Mouse (Mus musculus) thymus, adult 2 months (tissue): ENCODE measurements around the gene Fam83c. TPM values are rescaled to one million over a fixed set of nuclear protein-coding genes. Genes with fewer than 3 reads are reported as not detected.

Source experiments
- DNase-seq: peaks from one replicate; pipeline ENCODE4 v3.0.0; 2021
- H3K27ac ChIP-seq: fragments of 200-500 bp; 2 replicates; pipeline ENCODE4 v1.5.1; 2012; ENCODE audit warnings: low read length, control low read depth; ENCODE audit not compliant: control insufficient read depth, insufficient read depth
- H3K27me3 ChIP-seq: fragments of 200-500 bp; 2 replicates; pipeline ENCODE4 v1.6.1; 2012; ENCODE audit warnings: mild to moderate bottlenecking, low read length, moderate library complexity, mixed read lengths; ENCODE audit not compliant: control insufficient read depth, insufficient read depth
- H3K36me3 ChIP-seq: fragments of 200-500 bp; 2 replicates; pipeline ENCODE4 v1.6.1; 2012; ENCODE audit warnings: mild to moderate bottlenecking, low read length, moderate library complexity; ENCODE audit not compliant: control insufficient read depth, insufficient read depth
- H3K4me1 ChIP-seq: fragments of 200-500 bp; replicated peaks from 2 replicates; pipeline ENCODE4 v1.6.1; 2012; ENCODE audit warnings: low read length; ENCODE audit not compliant: control insufficient read depth, insufficient read depth
- H3K4me3 ChIP-seq: fragments of 200-500 bp; 2 replicates; pipeline ENCODE4 v1.5.1; 2012; ENCODE audit warnings: mild to moderate bottlenecking, low read length, control low read depth, moderate library complexity; ENCODE audit not compliant: control insufficient read depth, insufficient read depth
- CTCF ChIP-seq: fragments of 200-500 bp; IDR thresholded peaks from 2 replicates; pipeline ENCODE4 v1.5.1; 2012; ENCODE audit warnings: mild to moderate bottlenecking, control low read depth, low read length, moderate library complexity, borderline replicate concordance; ENCODE audit not compliant: control insufficient read depth, poor library complexity, insufficient read depth; ENCODE audit errors: extremely low read depth
- POLR2A ChIP-seq: fragments of 200-500 bp; IDR thresholded peaks from 2 replicates; pipeline ENCODE4 v1.6.1; 2012; ENCODE audit warnings: mild to moderate bottlenecking, low read length, control low read depth, moderate library complexity; ENCODE audit not compliant: control insufficient read depth, poor library complexity, insufficient read depth; ENCODE audit errors: extremely low read depth
- WGBS: fragments of 180-500 bp; shearing (Covaris S2); methylation state at CpG from one replicate; pipeline ENCODE4 v1.1.7; 2018; 5-methylcytosine and 5-hydroxymethylcytosine counted together
- polyA plus RNA-seq: library from polyadenylated mRNA; depleted of rRNA; stranded (reverse); fragments of >200 nt; gene quantifications from 2 replicates; pipeline ENCODE4 v1.2.3, GENCODE M21; 2012; rRNA removed

The Fam83c gene
- polyA plus RNA-seq, 1 experiment: 0.08 TPM

- Histone ChIP-seq H3K27ac (no peak overlapping the region), H3K4me3 (no peak overlapping the region), H3K36me3 (no peaks in the 10 kb centered on the region), H3K4me1 (peaks cover 5% of the 10 kb centered on the region; the same call in 1 of the 2 replicates), H3K27me3 (peaks cover 20% of the 10 kb centered on the region)
- no peak for DNase-seq
- WGBS: 87% methylated on average over 4 of the region's 4 CpGs
- no peak for TF ChIP-seq POLR2A
- TF ChIP-seq CTCF: no peak
Measured at GRCm38 (mm10) chr2:155777688-155777985, 57.0 kb downstream of the Fam83c start.

Other genes with a start within 250 kb of the Fam83c start
- 20.6 and 23.2 TPM in 2 replicates for gene Gss, start 242.0 kb downstream of the Fam83c start, polyA plus RNA-seq
- gene Myh7b, start 223.6 kb downstream of the Fam83c start, polyA plus RNA-seq: 0.09 and 1.0 TPM in 2 replicates
- 489 and 518 TPM in 2 replicates for gene Trpc4ap, start 142.5 kb downstream of the Fam83c start, polyA plus RNA-seq
- 55.8 and 58.6 TPM in 2 replicates for gene Edem2, start 105.4 kb downstream of the Fam83c start, polyA plus RNA-seq
- not detected in 2 replicates for gene Gm17581, start 99.0 kb downstream of the Fam83c start, polyA plus RNA-seq
- gene Procr, start 83.7 kb downstream of the Fam83c start, polyA plus RNA-seq: 3.7 and 4.7 TPM in 2 replicates
- gene Mmp24, start 59.5 kb downstream of the Fam83c start, polyA plus RNA-seq: 0.08 and 0.09 TPM in 2 replicates
- gene BC029722, start 15.4 kb downstream of the Fam83c start, polyA plus RNA-seq: 37.5 and 40.3 TPM in 2 replicates
- 169 and 174 TPM in 2 replicates for gene Eif6, start 7.9 kb downstream of the Fam83c start, polyA plus RNA-seq
- 26.5 and 30.0 TPM in 2 replicates for gene Uqcc1, start 95.5 kb upstream of the Fam83c start, polyA plus RNA-seq
- not detected in 2 replicates for gene Gm15557, start 105.9 kb upstream of the Fam83c start, polyA plus RNA-seq
- 0.23 and 0.31 TPM in 2 replicates for gene Gdf5, start 110.5 kb upstream of the Fam83c start, polyA plus RNA-seq
- gene Cep250, start 121.6 kb upstream of the Fam83c start, polyA plus RNA-seq: 31.6 and 36.7 TPM in 2 replicates
- gene 6430550D23Rik, start 173.1 kb upstream of the Fam83c start, polyA plus RNA-seq: 3.8 and 4.2 TPM in 2 replicates
- gene Ergic3, start 173.2 kb upstream of the Fam83c start, polyA plus RNA-seq: 273 and 293 TPM in 2 replicates
- gene Fer1l4, start 218.1 kb upstream of the Fam83c start, polyA plus RNA-seq: 0.08 and 0.22 TPM in 2 replicates
- gene Spag4, start 230.3 kb upstream of the Fam83c start, polyA plus RNA-seq: 2.8 and 3.8 TPM in 2 replicates